Mouse (Mus musculus): ENCODE measurements around the gene Ipo13. TPM values are rescaled to one million over a fixed set of nuclear protein-coding genes. Genes with fewer than 3 reads are reported as not detected.

Gene Ipo13
- total and polyA plus RNA-seq, 3 experiments = 7.4 to 46.5 (median 22.0) TPM

DNA sequence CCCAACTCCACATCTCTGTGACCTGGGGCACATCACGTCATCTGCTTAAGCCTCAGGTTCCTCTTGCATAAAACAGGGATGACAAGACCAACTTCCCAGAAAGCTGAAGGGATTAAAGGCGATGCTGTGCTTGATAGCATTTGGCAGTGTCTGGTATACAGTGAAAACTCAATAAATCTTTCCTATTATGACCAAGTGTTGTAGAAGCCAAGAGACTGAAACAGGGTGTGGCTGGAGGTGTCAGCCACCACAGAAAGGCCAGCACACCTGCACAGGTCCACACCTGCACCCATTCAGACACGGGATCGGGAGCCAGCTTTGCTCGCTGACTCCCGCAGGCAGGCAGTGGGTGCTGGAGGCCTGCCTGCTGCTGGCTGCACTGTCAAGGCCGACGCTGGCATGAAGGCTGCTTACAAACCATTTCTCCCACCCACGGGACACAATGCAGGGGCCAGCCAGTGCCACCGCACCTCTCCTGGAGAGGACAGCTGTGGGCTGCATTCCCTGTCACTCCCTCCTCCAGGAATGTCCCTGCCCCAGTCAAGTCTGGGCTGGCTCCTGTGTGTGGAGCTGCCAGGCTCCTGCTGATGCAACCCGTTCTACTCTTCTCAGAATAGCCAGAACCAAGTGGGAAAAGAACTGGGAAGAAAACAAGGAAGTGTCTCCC is 32.0 kb upstream of the Ipo13 start:
- H3K9me3 ChIP-seq (replicated peaks; ENCODE audit: low read length) = no peaks in the 10 kb centered on the region
- no peak overlapping the region for H3K9ac ChIP-seq (ENCODE audit: insufficient read depth, low read depth)
- peaks cover 0 to 18% of the 10 kb centered on the region in 2 experiments for H3K36me3 ChIP-seq (replicated peaks in 1 of 2; ENCODE audit: control insufficient read depth in 1 of 2, insufficient read depth in 1 of 2, low read length in 1 of 2)
- H3K4me2 ChIP-seq (ENCODE audit: insufficient read depth, low read depth, poor library complexity, severe bottlenecking) = no peak overlapping the region
- H3K4me3 ChIP-seq (replicated peaks in 1 of 3; ENCODE audit: low read depth in 2 of 3, low read length in 2 of 3, poor library complexity in 1 of 3) = no peak overlapping the region
- H3K79me2 ChIP-seq (replicated peaks; ENCODE audit: control insufficient read depth, extremely low read depth, insufficient read depth, poor library complexity, severe bottlenecking) = no peaks in the 10 kb centered on the region
- no peaks in the 10 kb centered on the region for H3K27me3 ChIP-seq (replicated peaks)
- no peak overlapping the region for H3K27ac ChIP-seq (ENCODE audit: insufficient read depth, low read depth)
- TF ChIP-seq RCOR1 (conservative IDR thresholded peaks at IDR 0.05; ENCODE audit: low read depth, low read length) (no peak), MEF2A (IDR thresholded peaks at IDR 0.05; ENCODE audit: borderline replicate concordance, low read depth, low read length) (no peak), NRF1 (IDR thresholded peaks at IDR 0.05; ENCODE audit: low read depth, low read length) (no peak), USF2 (conservative IDR thresholded peaks at IDR 0.05; ENCODE audit: low read depth, low read length) (no peak), MYC (IDR thresholded peaks at IDR 0.05; ENCODE audit: low read depth, low read length) (no peak), CTCF (conservative IDR thresholded peaks at IDR 0.05 in 1 of 2, IDR thresholded peaks at IDR 0.05 in 1 of 2; ENCODE audit: low read depth in 2 of 2, low read length in 2 of 2) (no peak), ETS1 (conservative IDR thresholded peaks at IDR 0.05; ENCODE audit: low read depth, low read length) (no peak), NELFE (IDR thresholded peaks at IDR 0.05; ENCODE audit: low read depth, low read length) (no peak), SMC3 (IDR thresholded peaks at IDR 0.05; ENCODE audit: low read depth, low read length) (no peak)
- in situ Hi-C loops (cut with MboI; ENCODE audit: low pct_ligation_motif_present, low pct_unique_long_range_greater_than_20kb, low sequenced_read_pairs) (no loop called here), dilution Hi-C loops (cut with MboI; ENCODE audit: extremely low pct_ligation_motif_present, extremely low pct_unique_long_range_greater_than_20kb, low sequenced_read_pairs) (no loop called here)
- peaks cover 0 to 13% of the 10 kb centered on the region in 2 experiments; a peak in 1 of 4 replicates for H3K4me1 ChIP-seq (ENCODE audit: control insufficient read depth in 1 of 2, insufficient read depth in 2 of 2)
- DNase-seq (ENCODE audit: extremely low read depth) = no peak

GRCm38 (mm10) chr4:117943317-117943716 is 28.5 kb upstream of the Ipo13 start:
- Histone ChIP-seq H3K79me2 (replicated peaks; ENCODE audit: control insufficient read depth, extremely low read depth, insufficient read depth, poor library complexity, severe bottlenecking) (no peaks in the 10 kb centered on the region), H3K27me3 (replicated peaks) (no peaks in the 10 kb centered on the region), H3K36me3 (replicated peaks in 1 of 2; ENCODE audit: control insufficient read depth in 1 of 2, insufficient read depth in 1 of 2, low read length in 1 of 2) (peaks cover 7 to 29% of the 10 kb centered on the region in 2 experiments), H3K4me2 (ENCODE audit: insufficient read depth, low read depth, poor library complexity, severe bottlenecking) (no peak overlapping the region), H3K27ac (ENCODE audit: insufficient read depth, low read depth) (no peak overlapping the region), H3K9ac (ENCODE audit: insufficient read depth, low read depth) (no peak overlapping the region), H3K4me1 (ENCODE audit: control insufficient read depth in 1 of 2, insufficient read depth in 2 of 2) (peaks cover 0 to 6% of the 10 kb centered on the region in 2 experiments; a peak in 1 of 4 replicates), H3K9me3 (replicated peaks; ENCODE audit: low read length) (no peaks in the 10 kb centered on the region), H3K4me3 (replicated peaks in 1 of 3; ENCODE audit: low read depth in 2 of 3, low read length in 2 of 3, poor library complexity in 1 of 3) (no peak overlapping the region)
- TF ChIP-seq RCOR1 (conservative IDR thresholded peaks at IDR 0.05; ENCODE audit: low read depth, low read length) = no peak
- no peak for TF ChIP-seq ZC3H11A (IDR thresholded peaks at IDR 0.05; ENCODE audit: low read depth, low read length)
- TF ChIP-seq RAD21 (IDR thresholded peaks at IDR 0.05; ENCODE audit: low read depth, low read length) = no peak
- no peak for TF ChIP-seq SIN3A (IDR thresholded peaks at IDR 0.05; ENCODE audit: low read length)
- TF ChIP-seq ETS1 (conservative IDR thresholded peaks at IDR 0.05; ENCODE audit: low read depth, low read length) = no peak
- no peak for TF ChIP-seq ZKSCAN1 (IDR thresholded peaks at IDR 0.05; ENCODE audit: borderline replicate concordance, low read depth, low read length)
- no peak for TF ChIP-seq POLR2AphosphoS2 (IDR thresholded peaks at IDR 0.05; ENCODE audit: low read depth, low read length)
- TF ChIP-seq BHLHE40 (IDR thresholded peaks at IDR 0.05; ENCODE audit: low read depth, low read length) = no peak
- no peak for TF ChIP-seq JUND (conservative IDR thresholded peaks at IDR 0.05; ENCODE audit: low read depth, low read length)
- TF ChIP-seq MAFK (IDR thresholded peaks at IDR 0.05; ENCODE audit: insufficient replicate concordance, low read length) = no peak
- dilution Hi-C loops (cut with MboI; ENCODE audit: extremely low pct_ligation_motif_present, extremely low pct_unique_long_range_greater_than_20kb, low sequenced_read_pairs) = no loop called here
- in situ Hi-C loops (cut with MboI; ENCODE audit: low pct_ligation_motif_present, low pct_unique_long_range_greater_than_20kb, low sequenced_read_pairs) = no loop called here
- DNase-seq (ENCODE audit: extremely low read depth) = no peak
